Mouse (Mus musculus): ENCODE results near the gene Sacs. TPM values are rescaled to one million over a fixed set of nuclear protein-coding genes. Genes with fewer than 3 reads are reported as not detected.
"Not testable (repeated sequence)": the region's sequence is repeated elsewhere in the genome, so short reads cannot be mapped to it uniquely, and the experiment has no call there.

Sacs gene
- total RNA-seq, 2 experiments from 2014 or later, result 59.9 to 62.8 TPM

DNA sequence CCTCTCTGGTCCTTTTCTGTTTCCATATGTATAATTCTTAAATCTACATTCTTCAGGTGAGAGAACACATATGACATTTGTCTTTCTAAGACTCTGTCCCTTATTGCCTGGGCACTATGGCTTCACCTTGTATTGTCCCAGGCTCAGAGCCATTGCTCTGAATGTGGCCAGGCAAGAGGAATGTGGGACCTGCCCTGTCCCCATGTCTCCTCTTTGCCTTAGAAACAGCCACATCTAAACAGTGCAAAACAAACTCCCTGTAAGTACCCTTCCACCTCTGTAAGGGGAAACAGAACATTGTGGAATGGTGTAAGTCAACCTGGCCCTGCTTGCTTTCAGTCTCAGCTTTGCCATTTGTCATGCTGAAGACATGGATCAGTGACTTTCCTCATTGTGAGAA lies 17.4 kb downstream of the Sacs start:
- intact Hi-C loops (cut with DNase I), result no loop called here
- no peak for DNase-seq (ENCODE audit: low spot score in 2 of 2)

DNA sequence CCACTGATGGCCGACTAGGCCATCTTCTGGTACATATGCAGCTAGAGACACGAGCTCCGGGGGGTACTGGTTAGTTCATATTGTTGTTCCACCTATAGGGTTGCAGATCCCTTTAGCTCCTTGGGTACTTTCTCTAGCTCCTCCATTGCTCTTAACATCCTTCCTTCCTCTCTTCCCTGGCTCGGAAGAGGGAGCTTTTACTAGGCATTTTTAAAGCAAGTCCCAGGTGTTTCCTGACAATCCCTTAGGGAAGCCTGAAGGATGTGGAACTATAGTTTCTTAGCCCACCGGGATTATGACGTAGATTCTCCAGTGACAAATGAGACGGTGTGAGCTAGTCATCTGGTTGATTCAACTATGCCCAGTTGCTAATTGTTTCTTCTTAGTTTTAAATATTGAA lies 19.2 kb downstream of the Sacs start:
- DNase-seq (ENCODE audit: low spot score in 2 of 2); intact Hi-C loops (cut with DNase I): not testable (repeated sequence)

DNA sequence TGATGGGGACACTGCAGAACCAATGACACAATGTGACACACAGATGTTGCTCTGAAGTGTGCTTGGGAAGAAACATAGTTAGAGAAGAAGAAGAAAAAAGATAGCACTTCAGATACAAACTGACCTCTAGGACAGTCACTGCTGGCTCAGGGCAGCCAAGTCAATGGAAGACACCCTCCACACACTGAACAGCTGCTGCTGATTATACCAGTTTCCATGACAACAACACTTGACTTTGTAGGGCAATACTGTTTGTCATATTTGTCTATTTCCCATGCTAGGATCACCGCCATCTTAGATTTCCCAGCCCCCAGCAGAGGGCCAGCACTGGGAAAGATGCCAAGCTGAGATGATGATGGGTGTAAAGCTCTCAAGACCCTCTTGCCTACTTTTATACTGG lies 22.7 kb downstream of the Sacs start:
- no peak for DNase-seq (ENCODE audit: low spot score in 2 of 2)
- intact Hi-C loops (cut with DNase I), result no loop called here

- no peak for DNase-seq (ENCODE audit: low spot score in 2 of 2)
- intact Hi-C loops (cut with DNase I), result no loop called here
Observed at GRCm38 (mm10) chr14:61161367-61162334, 23.4 kb downstream of the Sacs start.

DNA sequence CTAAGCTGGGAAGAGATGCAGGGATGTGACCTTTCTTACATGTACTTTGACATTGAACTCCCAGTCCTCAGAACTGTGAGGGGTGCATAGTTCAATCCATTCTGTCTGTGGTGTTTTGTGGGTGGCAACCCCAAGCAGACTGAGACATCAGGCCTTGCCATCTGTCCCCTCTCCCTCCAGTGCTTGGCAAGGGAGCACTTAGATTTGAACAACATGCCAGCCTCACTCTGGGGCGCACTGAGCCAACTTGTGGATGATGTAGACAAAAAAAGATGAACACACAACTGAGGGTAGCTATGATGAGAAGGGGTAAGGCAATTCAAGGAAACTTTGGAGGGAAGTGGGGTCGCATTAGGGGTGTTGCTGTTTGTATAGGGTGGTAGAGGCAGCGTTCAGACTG lies 26.2 kb downstream of the Sacs start:
- DNase-seq (ENCODE audit: low spot score in 2 of 2), result no peak
- intact Hi-C loops (cut with DNase I), result no loop called here

GRCm38 (mm10) chr14:61165929-61166328 lies 27.7 kb downstream of the Sacs start:
- no peak for DNase-seq (ENCODE audit: low spot score in 2 of 2)
- intact Hi-C loops (cut with DNase I), result no loop called here

DNA sequence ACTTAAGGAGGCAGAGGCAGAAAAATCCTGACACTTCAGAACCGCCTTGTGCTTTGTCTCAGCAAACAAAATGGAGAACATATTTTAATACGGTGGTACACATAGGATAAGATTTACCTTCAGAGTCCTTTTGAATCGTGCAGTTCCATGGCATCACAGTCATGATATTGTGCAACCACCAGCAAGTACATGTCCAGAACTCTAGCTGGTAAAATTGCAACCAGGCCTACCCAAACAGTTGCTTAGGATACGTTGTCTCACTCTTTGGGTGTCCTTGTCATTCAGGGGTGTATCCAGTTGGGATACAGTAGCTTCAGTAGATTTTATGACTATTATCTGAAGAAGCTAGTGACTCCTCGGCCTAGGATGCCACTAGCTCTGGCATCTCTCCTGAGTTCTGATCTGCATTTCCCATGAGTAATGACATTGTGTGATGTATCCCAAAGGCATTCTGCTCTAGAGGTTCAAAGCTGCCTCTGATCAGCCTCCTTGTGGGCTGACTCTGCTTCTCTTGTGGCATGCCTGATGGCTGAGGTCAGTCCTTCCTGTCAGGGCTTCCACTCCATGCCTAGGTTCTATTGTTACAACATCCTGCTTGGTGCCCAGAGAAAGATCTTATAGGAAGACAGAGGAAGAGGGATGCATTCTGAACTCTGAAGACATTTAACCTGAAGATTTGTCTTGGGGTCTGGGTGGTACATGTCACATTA lies 33.2 kb downstream of the Sacs start:
- no peak for DNase-seq (ENCODE audit: low spot score in 2 of 2)
- intact Hi-C loops (cut with DNase I), result loop anchor here (5.0 kb wide), 1 partner anchor 129 kb away; no protein-coding TSS in a partner anchor

DNA sequence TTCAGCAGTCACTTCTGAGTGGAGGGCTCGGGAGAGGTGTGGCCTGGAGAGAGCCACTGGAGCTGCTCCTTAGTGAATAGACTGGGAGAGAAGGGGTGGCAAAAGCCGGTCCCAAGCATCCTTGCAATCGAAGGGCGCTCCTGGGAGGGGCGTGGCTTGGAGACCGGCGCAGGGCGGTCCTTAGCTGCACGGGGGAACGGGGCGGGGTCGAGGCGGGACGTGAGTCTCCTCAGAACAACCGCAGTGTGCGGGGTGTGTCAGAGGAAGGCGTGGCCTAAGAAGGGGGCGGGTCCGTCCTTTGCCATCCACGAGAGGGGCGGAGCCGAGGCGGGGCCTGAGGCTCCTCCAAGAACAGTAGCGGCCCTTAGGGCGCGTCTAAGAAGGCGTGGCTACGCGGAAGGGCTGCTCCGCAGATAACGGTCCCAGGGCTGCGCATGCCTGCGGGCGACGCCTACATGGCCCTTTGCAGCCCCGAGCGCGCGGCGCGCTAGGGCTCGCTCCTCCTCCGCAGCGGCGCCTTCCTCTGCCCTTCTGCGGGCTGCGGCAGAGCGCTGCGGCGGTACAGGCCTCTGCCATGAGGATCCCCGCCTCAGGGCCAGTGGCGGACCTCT lies 34.4 kb downstream of the Sacs start:
- DNase-seq (ENCODE audit: low spot score in 2 of 2), result peak; percentile 99
- intact Hi-C loops (cut with DNase I), result loop anchor here (5.0 kb wide), 1 partner anchor 130 kb away; no protein-coding TSS in a partner anchor

DNA sequence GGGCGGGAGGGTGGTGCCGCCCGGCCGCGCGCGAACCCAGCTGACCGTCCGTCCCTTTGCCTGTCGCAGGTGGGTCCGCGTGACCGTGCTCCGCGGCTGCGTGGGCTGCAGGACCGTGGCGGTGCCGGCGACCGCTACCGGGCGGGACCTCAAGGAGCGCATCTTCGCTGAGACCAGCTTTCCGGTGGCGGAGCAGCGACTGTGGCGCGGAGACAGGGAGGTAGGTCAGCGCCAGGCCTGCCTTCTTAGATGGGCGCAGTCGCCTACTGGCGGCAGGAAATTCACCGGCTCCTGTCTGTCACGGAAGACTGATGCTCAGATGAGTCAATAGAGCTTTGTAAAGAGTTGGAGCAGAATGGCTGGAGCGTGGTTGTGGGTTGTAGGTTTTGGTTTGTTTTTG lies 35.0 kb downstream of the Sacs start:
- intact Hi-C loops (cut with DNase I), result loop anchor here (5.0 kb wide), 1 partner anchor 131 kb away; no protein-coding TSS in a partner anchor
- peak in 1 of 2 experiments; percentile 75 for DNase-seq (ENCODE audit: low spot score in 2 of 2)

DNA sequence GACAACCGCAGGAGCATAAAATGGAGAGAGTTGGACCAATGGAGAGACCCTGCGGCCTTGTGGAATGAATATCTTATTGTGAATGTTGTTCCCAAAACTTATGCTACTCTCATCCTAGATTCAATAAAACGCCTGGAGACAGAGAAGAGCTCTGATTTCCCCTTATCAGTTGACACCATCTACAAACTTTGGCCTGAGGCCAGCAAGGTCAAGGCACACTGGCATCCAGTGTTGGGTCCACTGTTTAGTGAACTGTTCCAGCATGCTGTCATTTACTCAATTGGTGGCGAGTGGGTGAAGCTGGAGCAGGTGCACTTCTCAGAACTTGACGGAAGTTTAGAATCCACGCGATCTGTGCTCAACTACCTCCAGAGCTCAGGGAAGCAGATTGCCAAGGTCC lies 53.6 kb downstream of the Sacs start:
- no peak for DNase-seq (ENCODE audit: low spot score in 2 of 2)
- intact Hi-C loops (cut with DNase I), result no loop called here

DNA sequence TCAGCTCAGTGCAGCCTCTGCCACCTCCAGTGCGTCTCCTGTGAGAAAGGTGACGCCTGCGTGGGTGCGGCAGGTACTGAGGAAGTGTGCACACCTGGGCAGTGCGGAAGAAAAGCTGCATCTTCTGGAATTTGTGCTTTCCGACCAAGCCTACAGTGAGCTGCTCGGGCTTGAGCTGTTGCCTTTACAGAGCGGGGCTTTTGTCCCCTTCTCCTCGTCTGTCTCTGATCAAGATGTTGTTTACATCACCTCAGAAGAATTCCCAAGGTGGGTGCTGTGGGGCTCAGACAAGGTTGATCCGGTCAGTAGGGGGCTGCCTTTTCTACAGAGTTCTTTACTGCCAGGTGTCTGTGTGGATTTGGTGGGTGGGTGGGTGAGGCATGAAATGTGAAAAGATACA lies 54.1 kb downstream of the Sacs start:
- intact Hi-C loops (cut with DNase I), result no loop called here
- DNase-seq (ENCODE audit: low spot score in 2 of 2), result no peak

DNA sequence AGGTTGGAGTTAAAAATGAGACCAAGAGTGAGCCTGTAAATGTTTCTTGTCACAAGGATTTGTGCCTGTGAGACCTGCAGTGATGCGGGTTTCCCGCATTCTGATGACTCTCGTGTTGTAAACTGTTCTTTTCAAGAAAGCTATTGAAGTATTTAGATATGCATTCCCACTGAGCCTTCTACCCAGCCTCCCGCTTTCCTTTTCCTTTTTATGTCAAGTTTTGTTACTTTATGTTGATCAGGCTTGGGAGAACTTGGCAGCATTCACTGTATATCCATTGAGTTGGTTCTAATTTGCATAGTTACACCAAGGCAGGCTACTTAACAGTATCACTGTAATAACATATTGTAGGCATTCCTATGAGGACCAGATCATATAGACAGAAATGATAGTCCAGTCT lies 56.2 kb downstream of the Sacs start:
- intact Hi-C loops (cut with DNase I), result no loop called here
- no peak for DNase-seq (ENCODE audit: low spot score in 2 of 2)

DNA sequence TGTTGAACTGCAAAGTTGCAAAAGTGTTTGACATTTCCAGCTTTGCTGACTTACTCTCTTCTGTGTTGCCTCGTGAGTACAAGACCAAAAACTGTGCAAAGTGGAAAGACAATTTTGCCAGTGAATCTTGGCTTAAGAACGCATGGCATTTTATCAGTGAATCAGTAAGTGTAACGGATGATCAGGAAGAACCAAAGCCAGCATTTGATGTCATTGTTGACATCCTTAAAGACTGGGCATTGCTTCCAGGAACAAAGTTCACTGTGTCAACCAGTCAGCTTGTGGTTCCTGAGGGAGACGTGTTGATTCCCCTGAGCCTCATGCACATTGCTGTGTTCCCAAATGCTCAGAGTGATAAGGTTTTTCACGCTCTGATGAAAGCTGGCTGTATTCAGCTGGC lies 71.9 kb downstream of the Sacs start:
- DNase-seq (ENCODE audit: low spot score in 2 of 2), result no peak
- intact Hi-C loops (cut with DNase I), result no loop called here

- no peak for DNase-seq (ENCODE audit: low spot score in 2 of 2)
- intact Hi-C loops (cut with DNase I), result no loop called here
Observed at GRCm38 (mm10) chr14:61211754-61212153, 73.5 kb downstream of the Sacs start.

GRCm38 (mm10) chr14:61221166-61221565 lies 82.9 kb downstream of the Sacs start:
- intact Hi-C loops (cut with DNase I), result no loop called here
- no peak for DNase-seq (ENCODE audit: low spot score in 2 of 2)

GRCm38 (mm10) chr14:61222506-61222905 lies 84.2 kb downstream of the Sacs start:
- intact Hi-C loops (cut with DNase I), result no loop called here
- DNase-seq (ENCODE audit: low spot score in 2 of 2), result no peak

- no peak for DNase-seq (ENCODE audit: low spot score in 2 of 2)
- intact Hi-C loops (cut with DNase I), result no loop called here
Observed at GRCm38 (mm10) chr14:61223740-61224139, 85.5 kb downstream of the Sacs start.

DNA sequence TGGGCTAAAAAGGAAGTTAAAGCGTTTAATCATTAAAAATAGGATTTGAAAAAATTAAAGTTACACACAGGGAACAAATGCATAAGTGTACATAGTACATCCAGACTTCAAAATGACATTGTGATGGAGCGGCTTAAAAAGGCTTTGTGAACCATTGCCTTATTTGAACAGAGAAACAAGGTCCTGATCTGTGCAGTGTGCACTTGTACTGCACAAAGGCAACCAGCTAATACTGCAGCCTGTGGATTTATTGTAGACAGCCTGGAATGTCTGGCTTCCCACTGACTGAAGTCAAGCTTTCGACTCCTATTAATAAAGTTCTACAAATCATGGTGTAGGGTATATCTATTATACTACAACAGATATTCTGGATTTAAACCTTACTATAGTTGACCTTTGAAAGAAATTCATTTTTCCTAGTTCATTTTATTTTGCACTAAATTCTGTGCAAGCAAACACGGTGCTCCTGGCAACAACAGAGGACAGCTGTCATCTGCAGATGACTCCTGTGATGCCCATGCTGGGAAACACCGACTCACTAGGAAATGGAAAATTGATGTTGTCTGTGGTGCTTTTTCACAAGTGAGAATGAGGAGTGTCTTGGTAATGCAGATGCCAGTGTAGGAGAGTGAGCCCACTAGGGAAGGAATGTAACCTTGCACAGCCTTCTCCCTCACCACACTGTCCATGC lies 86.3 kb downstream of the Sacs start:
- no peak for DNase-seq (ENCODE audit: low spot score in 2 of 2)
- intact Hi-C loops (cut with DNase I), result no loop called here

DNA sequence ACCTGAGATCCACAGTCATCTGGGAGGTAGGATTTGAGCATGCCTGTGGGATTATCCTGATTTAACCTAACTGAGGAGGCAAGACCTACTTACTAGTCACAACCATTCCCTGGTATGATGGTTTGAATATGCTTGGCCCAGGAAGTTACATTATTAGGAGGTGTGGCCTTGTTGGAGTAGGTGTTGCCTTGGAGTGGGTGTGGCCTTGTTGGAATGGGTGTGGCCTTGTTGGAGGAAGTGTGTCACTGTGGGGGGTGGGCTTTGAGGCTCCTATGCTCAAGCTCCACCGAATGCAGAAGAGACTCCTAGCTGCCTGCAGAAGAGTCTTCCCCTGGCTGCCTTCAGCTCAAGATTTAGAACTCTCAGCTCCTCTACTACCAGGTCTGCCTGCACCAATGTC lies 87.9 kb downstream of the Sacs start:
- intact Hi-C loops (cut with DNase I), result no loop called here
- no peak for DNase-seq (ENCODE audit: low spot score in 2 of 2)

DNA sequence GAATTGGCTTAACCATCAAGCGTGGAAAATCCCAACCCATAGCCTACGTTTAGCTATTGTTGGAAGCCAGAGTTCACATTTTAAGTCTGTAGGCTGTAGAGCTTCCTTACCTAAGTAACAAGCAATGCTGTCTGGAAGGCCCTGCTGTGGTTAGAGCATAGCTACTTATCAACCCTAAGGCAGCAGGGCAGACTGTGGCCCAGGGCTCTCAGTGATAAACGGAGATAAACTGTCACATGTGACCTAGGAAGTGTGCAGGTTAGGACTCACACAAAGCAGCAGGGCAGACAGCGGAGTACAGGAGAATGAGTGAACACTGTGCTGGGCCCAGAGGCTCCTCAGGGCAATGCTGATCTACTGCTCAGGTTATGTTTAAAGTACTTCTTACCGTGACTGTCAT lies 91.5 kb downstream of the Sacs start:
- intact Hi-C loops (cut with DNase I), result no loop called here
- DNase-seq (ENCODE audit: low spot score in 2 of 2), result no peak
